8 mouse cellular contexts compared by ENCODE assay signal in genomic region chr16:33966538-33967282, GRCm38 (mm10). TPM values are rescaled to one million over a fixed set of nuclear protein-coding genes. Genes with fewer than 3 reads are reported as not detected.
DNase-seq lines count a peak whose midpoint lies in the region; ATAC-seq and TF ChIP-seq lines count a peak whose summit lies in the region.

Gene Umps, minus strand, starts transcription at chr16:33967038.

- H3K4me2 ChIP-seq in embryonic facial prominence, embryonic 14.5 days (ENCODE audit: low read depth, low read length) = peak within 1 kb of the TSS; percentile 85
- H3K4me2 ChIP-seq in kidney, embryonic 14.5 days (replicated peaks; ENCODE audit: low read depth, low read length) = peak within 1 kb of the TSS; percentile 56
- peak within 1 kb of the TSS; percentile 79 for H3K4me2 ChIP-seq in limb, embryonic 15.5 days
- peak within 1 kb of the TSS; percentile 69 for H3K4me2 ChIP-seq in midbrain, postnatal 0 days (ENCODE audit: low read depth, low read length, poor library complexity, severe bottlenecking)

- no peaks in the 10 kb centered on the region for H3K27me3 ChIP-seq in embryonic facial prominence, embryonic 14.5 days (replicated peaks; ENCODE audit: control insufficient read depth, insufficient read depth, low read length)
- no peaks in the 10 kb centered on the region for H3K27me3 ChIP-seq in kidney, embryonic 14.5 days (ENCODE audit: control insufficient read depth, insufficient read depth, low read length)
- no peaks in the 10 kb centered on the region for H3K27me3 ChIP-seq in limb, embryonic 15.5 days
- no peaks in the 10 kb centered on the region for H3K27me3 ChIP-seq in midbrain, postnatal 0 days (ENCODE audit: insufficient read depth, low read length)

- peaks cover 22% of the 10 kb centered on the region for H3K36me3 ChIP-seq in embryonic facial prominence, embryonic 14.5 days (ENCODE audit: control insufficient read depth, insufficient read depth, low read length)
- H3K36me3 ChIP-seq in kidney, embryonic 14.5 days (ENCODE audit: control insufficient read depth, insufficient read depth, low read length) = peaks cover 19% of the 10 kb centered on the region
- H3K36me3 ChIP-seq in limb, embryonic 15.5 days = peaks cover 15% of the 10 kb centered on the region
- H3K36me3 ChIP-seq in midbrain, postnatal 0 days (ENCODE audit: insufficient read depth, low read length) = peaks cover 5% of the 10 kb centered on the region

- H3K27ac ChIP-seq in bone marrow, adult 2 months (ENCODE audit: control insufficient read depth, insufficient read depth, low read depth, low read length, poor library complexity) = peak within 1 kb of the TSS; percentile 32
- H3K27ac ChIP-seq in embryonic facial prominence, embryonic 14.5 days (replicated peaks; ENCODE audit: low read depth, low read length) = peak within 1 kb of the TSS; percentile 75
- peak within 1 kb of the TSS; percentile 78 for H3K27ac ChIP-seq in kidney, embryonic 14.5 days (ENCODE audit: low read depth, low read length)
- peak within 1 kb of the TSS; percentile 77 for H3K27ac ChIP-seq in limb, embryonic 15.5 days
- H3K27ac ChIP-seq in midbrain, postnatal 0 days (ENCODE audit: low read depth, low read length) = peak within 1 kb of the TSS; percentile 34; the same call in 1 of the 2 replicates

- peak within 1 kb of the TSS; percentile 98 for H3K4me3 ChIP-seq in bone marrow, adult 2 months (replicated peaks; ENCODE audit: control insufficient read depth, low read depth, low read length)
- H3K4me3 ChIP-seq in embryonic facial prominence, embryonic 14.5 days (ENCODE audit: low read depth, low read length) = peak within 1 kb of the TSS; percentile 95
- H3K4me3 ChIP-seq in kidney, embryonic 14.5 days (ENCODE audit: low read length) = peak within 1 kb of the TSS; percentile 80
- peak within 1 kb of the TSS; percentile 85 for H3K4me3 ChIP-seq in limb, embryonic 15.5 days
- H3K4me3 ChIP-seq in midbrain, postnatal 0 days (ENCODE audit: low read depth, low read length) = peak within 1 kb of the TSS; percentile 72

- peak; percentile 67; the same call in 1 of the 2 replicates for TF ChIP-seq POLR2A in bone marrow, adult 2 months (IDR thresholded peaks at IDR 0.05; ENCODE audit: borderline replicate concordance, control insufficient read depth, low read depth, low read length)

- no peaks in the 10 kb centered on the region for H3K9me3 ChIP-seq in embryonic facial prominence, embryonic 14.5 days (ENCODE audit: control insufficient read depth, low read length)
- no peaks in the 10 kb centered on the region for H3K9me3 ChIP-seq in kidney, embryonic 14.5 days (ENCODE audit: control insufficient read depth, low read length)
- H3K9me3 ChIP-seq in limb, embryonic 15.5 days = no peaks in the 10 kb centered on the region
- no peaks in the 10 kb centered on the region for H3K9me3 ChIP-seq in midbrain, postnatal 0 days (ENCODE audit: low read length)

- peak within 1 kb of the TSS; percentile 91 for H3K9ac ChIP-seq in embryonic facial prominence, embryonic 14.5 days (ENCODE audit: low read depth, low read length)
- peak within 1 kb of the TSS; percentile 80 for H3K9ac ChIP-seq in kidney, embryonic 14.5 days (ENCODE audit: low read depth, low read length)
- H3K9ac ChIP-seq in limb, embryonic 15.5 days = peak within 1 kb of the TSS; percentile 87
- H3K9ac ChIP-seq in midbrain, postnatal 0 days (replicated peaks; ENCODE audit: low read length, poor library complexity, severe bottlenecking) = peak within 1 kb of the TSS; percentile 76

- peak; percentile 96 for ATAC-seq in embryonic facial prominence, embryonic 14.5 days (ENCODE audit: low read depth)
- ATAC-seq in kidney, embryonic 14.5 days (ENCODE audit: low FRiP score, low TSS enrichment) = peak; percentile 92
- ATAC-seq in limb, embryonic 15.5 days (ENCODE audit: insufficient number of reproducible peaks, low FRiP score, low TSS enrichment, low read depth) = peak; percentile 89
- peak; percentile 95 for ATAC-seq in midbrain, postnatal 0 days (ENCODE audit: low FRiP score)

- WGBS in bone marrow, adult 2 months = under 1% methylated on average over 44 of the region's 44 CpGs
- WGBS in embryonic facial prominence, embryonic 14.5 days = 2% methylated on average over 44 of the region's 44 CpGs
- under 1% methylated on average over 44 of the region's 44 CpGs for WGBS in kidney, embryonic 14.5 days
- WGBS in limb, embryonic 15.5 days = 1% methylated on average over 44 of the region's 44 CpGs
- 1% methylated on average over 44 of the region's 44 CpGs for WGBS in midbrain, postnatal 0 days

- peak; percentile 91 for DNase-seq in A20 (ENCODE audit: low read depth, low spot score)
- peak; percentile 92 for DNase-seq in embryonic facial prominence, embryonic 14.5 days (ENCODE audit: low spot score)
- peak; percentile 76 to 84 for DNase-seq in heart, adult 9 months (ENCODE audit: low spot score in 2 of 2)
- DNase-seq in midbrain, postnatal 0 days (ENCODE audit: low spot score) = peak; percentile 92
- peak; percentile 83 to 87 for DNase-seq in spleen, postnatal 10 days (ENCODE audit: low spot score in 2 of 2)

- TF ChIP-seq CTCF in bone marrow, adult 2 months (IDR thresholded peaks at IDR 0.05; ENCODE audit: control insufficient read depth, insufficient read depth, low read length) = no peak
- TF ChIP-seq CTCF in midbrain, postnatal 0 days (IDR thresholded peaks at IDR 0.05) = no peak

- peaks cover 2% of the 10 kb centered on the region; the same call in 1 of the 2 replicates for H3K4me1 ChIP-seq in bone marrow, adult 2 months (ENCODE audit: control insufficient read depth, insufficient read depth, low read length)
- H3K4me1 ChIP-seq in embryonic facial prominence, embryonic 14.5 days (ENCODE audit: control insufficient read depth, insufficient read depth, low read length) = peaks cover 6% of the 10 kb centered on the region; the same call in 1 of the 2 replicates
- peaks cover 8% of the 10 kb centered on the region for H3K4me1 ChIP-seq in kidney, embryonic 14.5 days (ENCODE audit: control insufficient read depth, insufficient read depth, low read length)
- H3K4me1 ChIP-seq in limb, embryonic 15.5 days = peaks cover 12% of the 10 kb centered on the region
- peaks cover 2% of the 10 kb centered on the region; the same call in 1 of the 2 replicates for H3K4me1 ChIP-seq in midbrain, postnatal 0 days (ENCODE audit: insufficient read depth, low read length)

RNA-seq across cellular contexts. Expression of gene Umps, which starts in this region (rescaled TPM):
- polyA plus RNA-seq in bone marrow, adult 2 months (2011; ENCODE audit: insufficient read depth, insufficient read length, low replicate concordance, missing spikeins) = 9.0 and 14.2 TPM in 2 replicates
- polyA plus RNA-seq in embryonic facial prominence, embryonic 14.5 days (2014; fragmentation: Nextera tagmentation; extraction: Ambion mirVana) = 45.7 and 51.2 TPM in 2 replicates
- polyA plus RNA-seq in kidney, embryonic 14.5 days (2014; fragmentation: Nextera tagmentation; extraction: Ambion mirVana) = 49.7 and 72.2 TPM in 2 replicates
- 43.7 and 43.9 TPM in 2 replicates for polyA plus RNA-seq in limb, embryonic 15.5 days (2015; fragmentation: Nextera tagmentation; extraction: Ambion mirVana)
- 18.4 and 19.8 TPM in 2 replicates for total RNA-seq in midbrain, postnatal 0 days (2014; rRNA removed)
- 22.2 and 22.5 TPM in 2 replicates for polyA plus RNA-seq in midbrain, postnatal 0 days (2015; fragmentation: Nextera tagmentation; extraction: Ambion mirVana)

Comparison
In these comparisons a context has a peak if more than half of its experiments do, and no peak if none do; other contexts are left out.
1. Peak in every context shown above with its lines: DNase-seq, ATAC-seq, H3K4me3 ChIP-seq and H3K27ac ChIP-seq.